Mouse (Mus musculus): Measurements from ENCODE around the gene Llgl2.

Llgl2 gene

GRCm38 (mm10) chr11:115877174-115877755 lies 53.4 kb downstream of the Llgl2 start:
- peak; percentile 26 for DNase-seq (ENCODE audit: low read depth)

GRCm38 (mm10) chr11:115878071-115878470 lies 54.2 kb downstream of the Llgl2 start:
- no peak for DNase-seq (ENCODE audit: low read depth)

DNA sequence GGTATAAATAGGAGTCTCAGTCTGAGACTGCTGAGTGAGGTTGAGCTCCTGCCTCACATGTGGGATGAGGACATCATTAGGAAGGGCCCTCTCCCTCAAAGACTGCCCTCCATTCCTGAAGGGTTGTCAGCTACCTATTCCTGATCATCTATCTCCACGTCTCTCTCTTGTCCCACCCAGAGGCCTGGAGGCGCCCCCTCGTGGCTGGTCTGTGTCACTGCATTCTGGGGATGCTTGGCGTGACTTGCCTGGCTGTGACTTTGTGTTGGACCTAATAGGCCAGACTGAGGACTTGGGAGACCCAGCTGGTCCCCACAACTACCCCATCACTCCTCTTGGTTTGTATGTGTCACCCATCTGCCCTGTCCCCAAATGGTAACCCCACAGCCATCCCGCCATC lies 57.2 kb downstream of the Llgl2 start:
- peak; percentile 62 for DNase-seq (ENCODE audit: low read depth)

GRCm38 (mm10) chr11:115883251-115883650 lies 59.4 kb downstream of the Llgl2 start:
- DNase-seq (ENCODE audit: low read depth): no peak

DNA sequence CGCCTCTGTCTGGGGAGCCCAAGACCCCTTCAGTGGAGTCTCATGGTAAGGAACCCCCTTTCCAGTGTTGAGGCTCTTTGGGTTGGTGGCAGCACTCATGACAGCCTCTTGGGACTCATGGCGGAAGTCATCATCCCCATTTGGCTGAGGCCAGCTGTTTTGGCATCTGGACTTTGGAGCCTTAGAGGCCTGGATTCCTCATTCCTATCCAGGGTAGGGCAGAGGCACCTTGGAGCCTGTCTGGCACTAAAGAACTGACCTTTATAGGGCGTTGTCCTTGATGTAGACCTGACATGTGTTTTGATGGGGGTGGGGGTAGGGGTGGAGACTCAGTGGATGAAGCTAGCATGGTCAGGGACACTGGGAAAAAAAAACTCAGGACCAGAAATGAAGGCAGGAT lies 60.5 kb downstream of the Llgl2 start:
- DNase-seq (ENCODE audit: low read depth): no peak

- no peak for DNase-seq (ENCODE audit: low read depth)
Observed at GRCm38 (mm10) chr11:115885281-115885680, 61.4 kb downstream of the Llgl2 start.

DNA sequence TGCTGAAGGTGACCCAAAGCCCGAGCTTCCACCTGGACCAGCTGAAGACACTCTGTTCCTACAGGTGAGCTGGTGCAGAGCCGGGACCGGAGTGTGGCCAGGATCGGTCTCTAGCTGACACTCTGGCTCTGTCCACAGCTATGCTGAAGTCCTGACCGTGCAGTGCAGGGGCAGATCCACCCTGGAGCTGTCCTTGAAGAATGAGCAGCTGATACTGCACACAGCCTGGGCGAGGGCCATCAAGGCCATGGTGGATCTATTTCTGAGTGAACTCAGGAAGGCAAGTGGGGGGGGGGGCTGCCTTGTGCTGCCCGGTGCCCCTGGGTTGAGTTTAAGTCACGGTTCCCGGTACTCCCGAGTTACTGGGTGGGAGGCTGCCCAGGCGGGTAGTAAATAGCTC lies 62.6 kb downstream of the Llgl2 start:
- no peak for DNase-seq (ENCODE audit: low read depth)

- no peak for DNase-seq (ENCODE audit: low read depth)
Observed at GRCm38 (mm10) chr11:115888020-115888419, 64.2 kb downstream of the Llgl2 start.

- no peak for DNase-seq (ENCODE audit: low read depth)
Observed at GRCm38 (mm10) chr11:115889159-115889558, 65.3 kb downstream of the Llgl2 start.

GRCm38 (mm10) chr11:115892213-115892612 lies 68.4 kb downstream of the Llgl2 start:
- DNase-seq (ENCODE audit: low read depth): no peak

GRCm38 (mm10) chr11:115893071-115893470 lies 69.2 kb downstream of the Llgl2 start:
- no peak for DNase-seq (ENCODE audit: low read depth)

GRCm38 (mm10) chr11:115894755-115895520 lies 71.1 kb downstream of the Llgl2 start:
- peak; percentile 38 for DNase-seq (ENCODE audit: low read depth)

DNA sequence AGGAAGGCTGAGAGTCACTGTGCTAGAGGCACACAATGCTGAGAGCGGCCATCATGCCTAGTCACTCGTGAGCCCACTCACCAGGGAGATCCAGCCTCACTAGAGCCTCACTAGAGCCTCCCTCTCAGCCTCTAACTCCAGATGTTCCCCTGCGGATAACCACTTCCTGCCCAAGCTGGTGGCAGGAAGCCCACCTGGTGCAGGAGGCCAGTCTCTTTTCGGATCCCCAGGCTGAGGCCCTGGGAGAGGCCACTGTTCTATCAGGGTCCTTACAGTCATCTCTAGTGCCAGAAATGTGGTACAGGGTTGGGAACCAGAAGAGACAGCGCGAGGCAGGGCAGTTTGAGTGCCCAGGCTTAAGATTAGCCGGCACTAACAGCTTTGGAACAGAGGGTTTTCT lies 74.6 kb downstream of the Llgl2 start:
- DNase-seq (ENCODE audit: low read depth): peak; percentile 47

DNA sequence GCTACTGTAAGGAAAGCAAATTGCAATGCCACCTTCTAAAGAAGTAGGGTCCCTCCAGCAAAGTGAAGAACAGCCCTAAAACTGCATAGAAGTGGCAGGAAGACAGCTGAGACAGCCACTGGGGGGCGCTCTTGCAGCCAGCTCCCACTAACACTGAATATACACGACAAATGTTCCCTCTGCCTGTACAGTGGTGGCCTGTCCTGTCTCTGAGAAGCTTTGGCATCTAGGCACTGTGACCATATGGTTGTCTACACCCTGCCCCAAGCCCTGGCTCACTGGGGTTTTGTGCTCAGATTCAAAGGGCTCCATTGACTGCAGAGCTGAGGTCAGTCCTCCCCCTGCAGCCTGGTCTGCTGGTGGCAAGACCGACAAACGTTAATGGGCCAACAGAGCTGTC lies 75.0 kb downstream of the Llgl2 start:
- DNase-seq (ENCODE audit: low read depth): peak; percentile 57

DNA sequence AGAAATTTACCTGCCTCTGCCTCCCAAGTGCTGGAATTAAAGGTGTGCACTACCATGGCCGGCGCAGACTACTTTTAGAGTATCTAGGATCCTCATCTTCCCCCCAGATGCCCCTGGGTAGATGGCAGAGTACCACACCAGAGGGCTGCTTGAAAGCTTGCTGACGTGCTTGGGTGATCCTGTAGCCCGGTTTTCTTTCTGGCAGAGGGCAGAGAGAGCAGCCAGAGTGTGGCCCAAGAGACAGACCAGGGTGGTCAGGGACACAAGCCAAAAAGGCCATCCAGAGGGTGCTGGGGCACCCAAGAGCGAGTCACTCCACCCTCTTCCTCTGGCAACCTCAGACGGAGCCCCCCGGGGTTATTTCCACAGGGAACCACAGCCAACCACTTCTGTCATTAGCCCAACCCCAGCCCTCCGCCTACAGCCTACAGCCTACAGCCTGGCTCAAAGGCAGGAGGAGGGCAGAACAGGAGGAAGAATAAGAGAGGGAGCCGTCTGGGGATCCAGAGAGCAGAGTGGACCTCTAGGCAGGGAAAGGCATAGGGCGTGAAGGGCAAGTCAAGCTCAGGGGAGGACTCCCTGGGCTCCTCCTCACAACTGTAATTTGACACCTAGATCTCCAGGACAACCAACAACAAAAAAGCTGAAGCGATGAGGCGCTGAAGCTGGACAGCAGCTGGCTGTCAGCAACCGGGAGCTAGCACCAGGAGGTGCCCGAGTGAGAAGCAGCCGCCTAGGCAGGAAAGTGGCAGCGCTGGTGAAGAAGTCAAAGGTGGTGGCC lies 75.8 kb downstream of the Llgl2 start, which contains the start of gene Smim5:
Smim5 (plus strand) TSS at position 481 of the 781 bp plus-strand sequence.
- DNase-seq (ENCODE audit: low read depth): peak; percentile 79

- DNase-seq (ENCODE audit: low read depth): no peak
Observed at GRCm38 (mm10) chr11:115900561-115901337, 76.9 kb downstream of the Llgl2 start.

GRCm38 (mm10) chr11:115901338-115902161 lies 77.7 kb downstream of the Llgl2 start:
- DNase-seq (ENCODE audit: low read depth): peak; percentile 23

GRCm38 (mm10) chr11:115902177-115902576 lies 78.3 kb downstream of the Llgl2 start:
- no peak for DNase-seq (ENCODE audit: low read depth)

DNA sequence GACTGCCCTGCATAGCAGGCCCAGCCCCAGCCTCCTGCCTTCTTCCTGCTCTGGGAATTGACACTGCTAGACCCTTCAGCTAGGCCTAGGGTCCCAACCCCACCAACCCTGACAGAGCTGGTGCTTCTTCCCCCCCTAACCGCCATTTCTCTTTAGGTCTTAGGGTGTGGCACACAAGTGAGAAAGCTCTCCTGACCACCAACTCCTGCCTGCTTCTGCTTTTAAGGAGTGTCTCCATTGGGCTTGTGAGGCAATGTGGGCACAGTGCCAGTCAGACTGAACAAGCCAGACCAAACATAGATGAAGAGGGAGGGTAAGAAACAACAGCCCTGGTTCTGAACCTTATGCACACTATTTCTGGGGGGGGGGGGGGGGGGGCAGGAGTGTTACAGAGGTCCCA lies 79.0 kb downstream of the Llgl2 start:
- DNase-seq (ENCODE audit: low read depth): peak; percentile 77

DNA sequence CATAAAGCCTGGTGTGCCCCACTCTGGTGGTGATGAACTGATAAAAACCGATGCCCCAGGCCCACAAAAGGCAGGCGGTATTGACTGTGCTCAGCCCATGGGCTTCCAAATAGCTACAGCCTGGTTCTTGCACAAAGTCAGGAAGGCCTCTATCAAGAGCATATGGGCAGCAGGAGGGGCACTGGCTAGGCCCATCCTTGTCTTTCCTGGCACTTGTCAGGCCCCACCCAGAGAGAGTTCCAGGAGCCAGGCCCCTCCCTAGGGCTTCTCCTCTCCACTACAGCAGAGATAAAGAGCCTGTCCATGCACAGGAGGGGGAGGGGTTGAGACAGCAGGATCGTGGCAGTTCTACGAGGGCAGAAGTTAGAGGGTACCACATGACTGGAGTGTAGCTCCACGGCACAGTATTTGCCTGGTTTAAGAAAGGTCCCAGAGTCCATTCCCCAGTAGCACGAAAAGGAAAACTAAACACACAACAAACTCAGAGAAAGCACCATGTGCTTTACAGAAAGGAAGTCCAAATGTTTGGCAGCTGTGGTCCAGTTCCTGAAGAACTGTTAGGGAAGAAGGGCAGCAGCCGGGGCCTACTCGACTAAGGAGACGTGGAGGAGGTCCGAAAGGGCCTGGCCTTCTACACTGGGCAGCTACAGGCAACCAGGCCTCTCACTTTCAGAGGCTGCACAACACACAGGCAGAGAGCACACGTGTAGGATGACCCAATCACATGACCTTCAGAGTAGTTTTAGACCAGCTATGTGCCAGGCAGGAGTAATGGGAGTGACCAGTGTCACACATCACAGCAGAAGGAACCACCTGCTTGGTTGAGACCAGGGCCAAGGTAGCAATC lies 79.8 kb downstream of the Llgl2 start:
- no peak for DNase-seq (ENCODE audit: low read depth)
